ENCODE assay signal across 1 mouse cellular context in genomic region chr5:123140694-123141554, GRCm38 (mm10).
TF ChIP-seq lines count a peak whose summit lies in the region.

No protein-coding gene starts in this region.

TF ChIP-seq in C2C12, 6 proteins besides CTCF, POLR2A, EP300 and RAD21:
- peak; percentile 11 for TF ChIP-seq MAX (IDR thresholded peaks at IDR 0.05)
- no peak for TF ChIP-seq USF1 (IDR thresholded peaks at IDR 0.05; ENCODE audit: low read depth)
